Mouse (Mus musculus): Measurements from ENCODE around the gene Alkbh6.

GRCm38 (mm10) chr7:30295103-30295502 is 13.4 kb upstream of the Alkbh6 start:
- TF ChIP-seq CTCF (IDR thresholded peaks at IDR 0.05; ENCODE audit: borderline replicate concordance, insufficient read depth, low read length) (no peak), POLR2A (IDR thresholded peaks at IDR 0.05; ENCODE audit: low read depth, low read length) (no peak)

Data from embryonic fibroblast, embryonic 13.5 days (primary cell).